Mouse (Mus musculus) spleen, postnatal 10 days (tissue): ENCODE measurements around the gene Siglec1.
"Not testable (repeated sequence)": the region's sequence is repeated elsewhere in the genome, so short reads cannot be mapped to it uniquely, and the experiment has no call there.

Source experiments
- DNase-seq, 2 experiments: peaks; one replicate each; pipeline ENCODE4 v3.0.0; 2021 to 2022; ENCODE audit warnings: low spot score in 2 of 2

Gene Siglec1

GRCm38 (mm10) chr2:131086667-131087390 lies at the start of gene Siglec1:
Siglec1 (minus strand) TSS chr2:131086765.
- DNase-seq: no peak

DNA sequence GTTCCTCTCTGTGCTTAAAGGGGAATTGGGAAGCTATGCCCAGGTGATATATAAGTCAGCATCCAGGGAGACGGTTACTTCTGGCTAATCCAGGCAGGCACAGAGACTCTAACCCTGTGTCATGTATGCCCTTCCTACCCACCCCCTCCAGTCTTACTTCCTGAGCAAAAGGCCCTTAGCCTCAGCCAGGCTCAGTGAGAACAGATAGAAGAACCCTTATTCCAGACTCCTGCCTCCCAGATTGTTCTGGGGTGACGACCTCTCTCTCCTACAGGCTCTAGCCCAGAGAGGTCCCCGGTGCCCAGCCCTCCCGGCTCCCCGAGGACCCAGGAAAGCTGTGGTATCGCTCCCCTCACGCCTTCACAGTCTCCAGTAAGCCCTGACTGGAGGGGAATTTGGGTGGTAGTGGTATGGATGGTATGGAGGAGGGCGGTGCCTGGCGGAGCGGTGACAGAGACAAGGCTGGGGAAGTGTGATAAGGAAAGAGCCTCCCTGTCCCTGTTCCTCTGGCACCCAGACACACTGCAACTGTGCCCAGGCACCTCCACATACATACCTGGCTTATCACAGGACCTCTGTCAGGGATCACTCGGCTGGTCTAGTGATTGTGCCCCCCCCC lies 49.1 kb upstream of the Siglec1 start:
- DNase-seq: peak; percentile 70 to 81

DNA sequence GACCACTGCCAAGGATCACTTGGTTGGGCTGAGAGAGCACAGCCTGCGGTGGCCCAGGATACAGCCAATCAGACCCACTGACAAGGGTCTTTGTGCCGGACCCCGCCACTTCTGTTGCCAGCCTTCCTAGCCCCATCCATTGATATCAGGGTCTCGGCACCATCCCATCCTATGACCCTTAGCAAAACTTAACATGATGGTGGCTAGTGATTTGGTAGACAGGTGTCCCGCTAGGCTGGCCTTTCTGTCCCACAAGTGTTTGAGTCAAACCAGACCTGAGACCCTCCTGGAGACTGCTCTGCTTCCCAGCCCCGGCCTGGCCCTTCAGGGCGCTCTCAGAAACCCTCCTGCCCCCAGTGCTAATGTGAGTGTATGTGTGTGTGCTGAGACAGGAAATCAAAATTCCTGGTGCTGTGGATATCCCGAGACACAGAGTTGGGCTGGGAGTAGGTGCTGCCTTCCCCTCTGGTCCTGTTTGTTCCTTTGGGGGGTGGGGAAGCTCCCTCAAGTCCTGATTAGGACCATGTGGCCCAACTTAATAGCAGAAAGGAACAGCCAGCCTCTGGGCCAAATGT lies 48.3 kb upstream of the Siglec1 start:
- DNase-seq: peak in 1 of 2 experiments; percentile 34

- peak; percentile 27 to 36 for DNase-seq
Measured at GRCm38 (mm10) chr2:131134381-131134780, 47.8 kb upstream of the Siglec1 start.

- DNase-seq: no peak
Measured at GRCm38 (mm10) chr2:131132930-131133547, 46.5 kb upstream of the Siglec1 start, which contains the start of gene Gm11037. Gm11037 (plus strand) TSS chr2:131133497.

GRCm38 (mm10) chr2:131132111-131132888 lies 45.7 kb upstream of the Siglec1 start:
- DNase-seq: no peak

- DNase-seq: no peak
Measured at GRCm38 (mm10) chr2:131130849-131131248, 44.3 kb upstream of the Siglec1 start.

DNA sequence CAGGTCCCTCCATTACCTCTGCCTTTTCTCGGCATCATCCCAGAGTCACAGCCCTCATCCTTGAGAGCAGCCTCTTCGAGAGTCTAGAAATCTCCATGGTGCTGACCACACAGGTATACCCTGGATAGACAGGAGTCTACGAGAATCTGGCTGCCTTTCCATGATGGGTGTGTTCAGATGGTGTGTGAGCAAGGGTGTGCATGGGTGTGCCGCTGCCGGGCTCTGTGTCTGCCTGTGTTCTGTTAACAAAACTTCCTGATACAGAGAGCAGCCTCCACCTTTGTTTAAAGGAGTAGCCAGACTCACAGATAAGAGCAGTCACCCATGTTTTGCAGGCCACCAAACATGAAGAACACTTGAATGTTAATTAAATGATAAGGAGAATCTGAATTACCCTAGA lies 43.3 kb upstream of the Siglec1 start:
- DNase-seq: peak in 1 of 2 experiments; percentile 20

- peak in 1 of 2 experiments; percentile 7 for DNase-seq
Measured at GRCm38 (mm10) chr2:131128636-131129157, 42.1 kb upstream of the Siglec1 start.

DNA sequence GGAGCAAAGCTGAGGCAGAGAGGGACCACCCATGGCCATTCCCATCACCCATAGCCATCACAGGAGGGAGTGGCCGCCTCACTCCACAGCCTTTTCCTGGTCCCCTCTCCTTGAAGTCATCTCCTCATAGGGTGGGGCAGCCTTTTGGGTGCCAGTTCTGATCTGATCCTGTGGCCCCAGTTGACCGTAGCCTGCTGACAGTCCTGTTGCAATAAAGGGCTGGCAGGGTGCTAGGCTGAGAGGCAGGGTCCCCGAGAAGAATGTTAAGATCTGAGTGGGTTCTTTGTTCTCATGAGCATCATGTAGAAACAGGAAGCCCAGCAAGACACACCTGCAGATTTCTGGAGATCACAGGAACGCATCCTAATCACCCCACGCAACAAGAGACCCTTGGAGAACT lies 41.6 kb upstream of the Siglec1 start:
- peak in 1 of 2 experiments; percentile 5 for DNase-seq

DNA sequence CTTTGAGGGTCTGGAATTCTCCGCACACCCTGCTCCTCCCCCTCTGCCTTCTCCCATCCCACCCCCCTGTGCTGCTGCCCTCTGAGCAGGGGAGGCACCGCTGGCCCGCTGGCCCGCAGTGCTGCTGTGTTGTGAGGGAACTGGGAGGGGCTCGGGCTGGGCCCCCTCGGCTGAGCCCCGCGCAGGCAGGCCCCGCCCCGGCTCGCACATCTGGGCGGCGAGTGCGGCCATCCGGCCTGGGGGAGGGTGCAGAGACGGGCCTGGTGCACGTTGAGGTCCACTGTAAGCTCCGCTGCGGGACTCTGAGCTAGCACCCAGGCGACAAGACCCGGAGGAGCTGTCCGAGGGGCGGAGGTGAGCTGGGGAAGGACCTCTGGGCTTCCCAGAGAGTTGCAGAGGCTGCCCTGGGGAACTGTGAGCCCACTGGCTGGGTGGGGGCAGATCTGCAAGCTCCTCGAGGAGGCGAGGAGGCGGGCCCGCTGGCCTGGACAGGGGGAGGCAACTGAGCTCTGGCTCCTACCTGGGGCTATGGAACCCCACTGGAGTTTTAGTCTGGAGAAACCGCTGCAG lies 40.7 kb upstream of the Siglec1 start, which contains the start of gene Hspa12b:
Gene Hspa12b (plus strand): TSS at position 120 of the 570 bp plus-strand sequence.
- DNase-seq: peak; percentile 26 to 45

DNA sequence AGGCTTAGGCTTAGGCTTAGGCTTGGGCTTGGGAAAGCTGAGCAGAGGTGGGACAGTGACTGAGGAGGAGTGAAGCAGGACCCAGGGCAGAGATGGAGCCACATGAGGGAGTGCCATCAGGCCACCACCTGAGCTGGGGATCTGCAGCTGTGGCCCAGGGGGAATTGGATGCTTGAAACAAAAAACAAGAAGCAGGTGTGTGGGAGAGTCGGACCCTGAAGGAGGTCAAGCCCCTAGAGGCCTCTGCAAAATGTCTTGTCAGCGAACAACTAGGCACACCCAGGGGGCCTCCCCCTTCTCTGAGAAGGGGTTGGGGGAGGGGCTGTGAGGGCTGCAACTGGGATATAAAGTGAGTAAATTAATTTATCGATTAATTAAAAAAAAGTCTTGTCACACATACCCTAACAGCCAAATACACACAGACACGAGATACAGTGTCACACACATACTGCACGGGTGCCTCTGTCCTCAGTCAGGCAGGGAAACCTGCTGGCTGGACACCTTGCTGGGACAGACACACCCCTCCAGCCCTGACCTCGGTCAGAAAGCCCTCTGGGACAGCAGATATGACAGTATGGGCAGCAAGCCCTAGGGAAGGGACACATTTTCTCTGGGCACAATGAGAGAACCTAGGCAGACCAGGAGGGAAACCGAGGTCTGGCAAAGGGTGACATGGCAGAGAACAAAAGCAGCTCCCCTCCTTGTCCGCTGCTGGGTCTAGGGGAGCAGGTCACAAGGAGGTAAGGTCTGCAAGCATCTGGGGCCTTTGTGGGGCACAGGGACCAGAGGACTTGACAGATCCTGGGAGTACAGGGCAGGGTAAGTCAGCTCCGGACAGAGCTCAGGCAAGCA lies 39.6 kb upstream of the Siglec1 start:
- DNase-seq: peak in 1 of 2 experiments; percentile 10

DNA sequence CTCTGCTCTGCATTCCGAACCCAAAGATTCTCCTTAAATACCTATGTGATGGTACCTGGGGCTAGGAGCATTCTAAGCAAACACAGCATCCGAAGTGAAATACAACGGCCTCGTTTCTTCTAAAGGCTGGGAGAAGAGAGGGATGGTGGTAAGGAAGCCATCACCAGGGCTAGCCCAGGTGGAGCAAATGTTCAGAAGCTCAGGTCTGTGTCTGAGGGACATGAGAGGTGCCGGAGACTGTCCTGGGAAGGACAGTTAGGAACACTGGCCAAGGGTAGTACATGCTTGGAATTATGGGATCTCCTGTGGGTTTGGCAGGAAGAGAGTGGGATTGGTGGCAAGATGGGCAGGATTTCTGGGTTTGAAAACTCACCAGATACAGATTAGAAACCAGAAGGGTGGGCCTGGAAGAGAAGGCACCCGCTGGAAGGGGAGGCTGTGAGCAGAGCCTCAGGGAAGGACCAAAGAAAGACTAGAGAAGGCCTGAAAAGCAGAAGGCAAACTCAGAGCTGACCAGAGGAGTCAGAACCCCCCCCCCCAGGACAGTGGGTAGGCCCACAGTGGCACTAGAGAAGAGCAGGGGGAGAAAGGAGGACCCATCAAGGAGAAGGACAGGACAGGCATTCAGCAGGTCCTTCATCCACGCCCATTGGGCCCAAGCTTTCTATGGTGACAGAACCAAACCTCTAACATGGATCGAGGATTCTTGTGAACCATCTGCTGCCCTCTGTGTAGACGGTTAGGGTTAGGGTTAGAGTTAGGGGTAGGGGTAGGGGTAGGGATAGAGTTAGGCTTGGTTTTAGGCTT lies 38.8 kb upstream of the Siglec1 start:
- DNase-seq: peak in 1 of 2 experiments; percentile 5

DNA sequence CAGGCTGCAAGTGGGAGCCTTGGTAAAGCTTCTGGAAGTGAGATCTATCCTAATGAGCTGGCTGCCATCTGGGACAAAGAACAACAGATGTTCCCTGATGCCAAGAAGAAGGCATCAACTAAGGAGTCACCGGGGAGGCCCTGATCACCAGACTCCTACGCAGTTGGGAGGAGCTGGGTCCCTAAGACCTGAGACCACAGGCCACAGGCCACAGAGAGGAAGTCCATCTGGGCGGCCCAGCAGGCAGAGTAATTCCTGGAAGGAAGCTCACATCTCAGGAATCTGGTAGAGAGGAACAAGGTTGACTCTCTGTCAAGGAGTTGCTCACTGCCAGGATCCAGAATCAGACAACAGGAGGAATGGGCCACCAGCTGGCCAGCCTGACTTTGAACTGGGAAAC lies 37.6 kb upstream of the Siglec1 start:
- DNase-seq: no peak

GRCm38 (mm10) chr2:131118968-131119574 lies 32.5 kb upstream of the Siglec1 start:
- DNase-seq: no peak

DNA sequence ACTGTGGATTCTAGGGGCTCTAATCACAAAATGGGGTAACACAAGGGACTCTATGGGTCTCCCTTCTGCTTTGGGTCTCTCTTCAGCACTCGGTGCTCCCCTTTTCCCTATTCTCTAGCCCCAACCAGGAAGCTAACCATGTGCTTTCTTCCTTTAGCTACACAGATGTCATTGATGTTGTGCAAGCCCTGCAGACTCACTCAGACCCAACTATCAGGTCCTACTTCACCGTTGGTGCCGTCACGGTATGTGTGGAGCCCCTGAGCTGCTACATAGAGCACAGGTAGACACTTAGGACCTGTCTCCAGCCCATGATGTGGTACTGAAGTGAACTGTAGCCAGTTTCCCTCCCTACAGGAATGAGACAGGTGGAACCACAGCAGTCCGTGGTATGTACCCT lies 19.4 kb upstream of the Siglec1 start:
- no peak for DNase-seq

DNA sequence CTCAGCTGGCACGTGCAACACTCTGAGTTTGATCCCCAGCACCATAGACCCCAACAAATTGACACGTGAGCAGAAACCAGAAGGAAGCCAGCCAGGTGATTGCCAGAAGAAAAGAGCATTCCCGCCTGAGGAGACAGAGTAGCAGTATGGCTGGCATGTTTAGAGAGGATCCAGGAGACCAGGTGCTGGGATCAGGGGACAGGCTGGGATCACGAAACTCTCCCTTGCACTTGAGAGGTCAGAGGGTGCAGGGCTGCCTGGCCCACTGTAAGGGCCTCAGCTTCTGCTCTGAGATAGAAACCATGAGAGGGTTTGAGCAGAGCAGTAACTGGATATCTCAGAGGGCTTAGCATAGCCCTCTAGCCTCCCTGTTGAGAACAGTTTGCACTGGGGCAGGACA lies 18.5 kb upstream of the Siglec1 start:
- not testable (repeated sequence) for DNase-seq

DNA sequence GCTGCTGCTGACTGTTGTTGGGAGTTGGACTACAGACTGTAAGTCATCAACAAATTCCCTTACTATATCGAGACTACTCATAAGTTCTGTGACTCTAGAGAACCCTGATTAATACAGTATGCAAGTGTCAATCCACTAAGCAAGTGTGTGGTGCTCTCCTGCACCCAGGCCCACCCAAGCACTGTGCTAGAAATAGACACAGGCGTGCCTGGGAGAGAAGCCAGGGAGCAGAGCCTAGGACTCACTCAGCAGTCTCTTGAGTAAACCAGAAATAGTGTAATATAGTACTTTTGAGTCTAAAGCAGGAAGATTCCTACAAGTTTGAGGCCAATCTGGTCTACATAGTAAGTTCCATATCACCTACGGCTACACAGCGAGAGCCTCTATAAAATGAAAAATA lies 17.5 kb upstream of the Siglec1 start:
- DNase-seq: no peak

DNA sequence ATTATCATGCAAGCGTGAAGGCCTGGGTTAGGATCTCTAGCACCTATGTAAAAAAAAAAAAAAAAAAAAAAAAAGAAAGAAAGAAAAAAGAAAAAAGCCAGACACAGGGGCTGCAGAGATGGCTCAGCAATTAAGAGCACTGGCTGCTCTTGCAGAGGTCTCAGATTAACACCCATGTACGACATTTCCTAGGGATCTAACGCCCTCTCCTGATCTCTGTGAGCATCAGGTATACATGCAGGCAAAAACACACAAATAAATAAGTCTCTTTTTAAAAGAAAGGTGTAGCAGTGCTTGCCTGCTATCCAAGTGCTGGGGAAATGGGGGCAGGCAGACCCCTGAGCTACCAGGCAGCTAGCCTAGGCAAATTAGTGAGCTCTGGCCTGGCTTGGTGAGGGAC lies 15.0 kb upstream of the Siglec1 start:
- DNase-seq: no peak
